Mouse (Mus musculus): ENCODE measurements around the gene Dcp1a. TPM values are rescaled to one million over a fixed set of nuclear protein-coding genes. Genes with fewer than 3 reads are reported as not detected.

Dcp1a gene
- polyA plus RNA-seq (2014; fragmentation: Illumina TruSeq; extraction: RNeasy Lipid Tissue Mini Kit (QIAGEN cat#74804); ENCODE audit: low read depth, low replicate concordance) = 2.9 TPM

DNA sequence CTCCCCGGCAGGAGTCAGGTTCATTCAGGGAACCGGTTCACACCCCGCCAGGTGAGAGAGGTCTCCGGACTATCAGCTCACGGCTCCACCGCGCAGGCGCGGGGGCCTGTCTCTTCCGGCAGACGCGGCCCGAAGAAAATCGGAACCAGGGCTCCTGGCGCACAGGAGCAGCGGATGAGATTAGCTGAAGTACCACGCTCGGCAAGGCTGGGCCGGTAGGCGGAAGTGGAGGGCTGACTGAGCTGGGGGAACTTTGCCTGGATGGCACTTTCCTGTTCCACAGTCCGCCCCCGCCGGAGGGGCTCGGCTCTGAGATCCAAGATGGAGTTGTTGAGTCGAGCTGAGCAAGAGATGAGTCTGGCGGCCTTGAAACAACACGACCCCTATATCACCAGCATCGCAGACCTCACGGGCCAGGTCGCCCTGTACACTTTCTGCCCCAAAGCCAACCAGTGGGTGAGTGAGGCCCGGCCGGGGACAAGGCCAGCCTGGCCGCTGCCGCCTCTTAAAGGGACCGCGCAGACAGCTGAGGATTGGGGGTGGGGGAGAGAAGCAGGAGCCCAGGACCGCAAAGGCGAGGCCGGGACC, at the start of gene Dcp1a:
Gene Dcp1a, plus strand, starts transcription at position 175 of the 588 bp plus-strand sequence.

DNA sequence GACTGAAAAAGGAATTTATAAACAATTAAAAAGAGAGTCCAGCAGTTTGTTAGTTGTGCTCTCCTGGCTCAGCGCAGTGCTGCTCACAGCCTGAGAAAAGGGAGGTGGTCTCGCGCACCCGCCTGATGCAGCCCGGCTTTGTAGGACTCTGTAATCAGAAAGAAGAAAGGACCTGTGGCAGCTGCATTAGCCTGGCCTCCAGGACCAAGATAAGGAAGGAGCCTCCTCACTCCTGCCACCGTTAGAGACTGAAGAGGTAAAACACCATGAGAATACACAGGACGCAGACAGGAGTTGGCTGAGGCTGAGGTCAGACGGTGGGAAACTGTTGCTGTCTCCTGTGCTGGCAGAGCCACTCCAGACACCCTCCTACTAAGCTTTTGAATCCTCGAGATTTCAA, 12.0 kb downstream of the Dcp1a start, which contains the start of gene Cacna1d:
Gene Cacna1d, minus strand, starts transcription at position 114 of the 400 bp plus-strand sequence.

DNA sequence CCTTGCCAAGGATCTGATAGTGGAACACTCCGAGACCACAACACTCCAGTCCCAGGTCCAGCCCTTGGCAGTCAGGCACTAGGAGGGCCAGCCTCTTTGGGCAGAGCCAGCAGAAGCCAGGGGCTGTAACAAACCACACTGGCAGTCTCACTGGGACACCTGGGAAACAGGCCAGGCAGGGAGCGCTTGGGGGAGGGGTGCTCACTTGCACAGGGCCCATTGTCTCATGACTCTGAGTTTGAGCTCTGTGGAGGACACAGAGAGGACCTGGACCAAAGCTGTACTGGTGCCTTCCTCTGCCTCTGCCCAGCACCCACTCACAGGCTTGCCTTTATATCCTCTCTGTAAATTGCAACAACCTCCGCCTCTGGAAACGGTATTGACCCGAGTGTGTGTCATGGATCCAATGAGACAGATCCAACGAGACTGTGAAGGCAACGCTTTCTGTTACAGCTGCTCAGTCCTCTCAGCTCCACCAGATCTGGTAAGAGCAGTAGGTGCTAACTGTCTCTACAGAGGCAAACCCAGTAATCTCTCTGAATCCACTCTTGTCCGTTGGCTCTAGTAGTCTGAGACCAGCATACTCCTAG, 68.9 kb downstream of the Dcp1a start, which contains the start of gene Tkt:
Gene Tkt, plus strand, starts transcription at position 229 of the 590 bp plus-strand sequence.

Other genes starting within 250 kb of the Dcp1a start
- 0.34 TPM for gene Cacna1d, start 11.9 kb downstream of the Dcp1a start, polyA plus RNA-seq (2014; fragmentation: Illumina TruSeq; extraction: RNeasy Lipid Tissue Mini Kit (QIAGEN cat#74804); ENCODE audit: low read depth, low replicate concordance)
- 6.3 TPM for gene Tkt, start 68.8 kb downstream of the Dcp1a start, polyA plus RNA-seq (2014; fragmentation: Illumina TruSeq; extraction: RNeasy Lipid Tissue Mini Kit (QIAGEN cat#74804); ENCODE audit: low read depth, low replicate concordance)
- 5.3 TPM for gene Prkcd, start 146.7 kb downstream of the Dcp1a start, polyA plus RNA-seq (2014; fragmentation: Illumina TruSeq; extraction: RNeasy Lipid Tissue Mini Kit (QIAGEN cat#74804); ENCODE audit: low read depth, low replicate concordance)
- 11.9 TPM for gene Rft1, start 174.8 kb downstream of the Dcp1a start, polyA plus RNA-seq (2014; fragmentation: Illumina TruSeq; extraction: RNeasy Lipid Tissue Mini Kit (QIAGEN cat#74804); ENCODE audit: low read depth, low replicate concordance)
- 10.7 TPM for gene Sfmbt1, start 235.3 kb downstream of the Dcp1a start, polyA plus RNA-seq (2014; fragmentation: Illumina TruSeq; extraction: RNeasy Lipid Tissue Mini Kit (QIAGEN cat#74804); ENCODE audit: low read depth, low replicate concordance)

Data from liver, adult 10 weeks (tissue).